Mouse (Mus musculus): Measurements from ENCODE around the gene Epha10.

DNA sequence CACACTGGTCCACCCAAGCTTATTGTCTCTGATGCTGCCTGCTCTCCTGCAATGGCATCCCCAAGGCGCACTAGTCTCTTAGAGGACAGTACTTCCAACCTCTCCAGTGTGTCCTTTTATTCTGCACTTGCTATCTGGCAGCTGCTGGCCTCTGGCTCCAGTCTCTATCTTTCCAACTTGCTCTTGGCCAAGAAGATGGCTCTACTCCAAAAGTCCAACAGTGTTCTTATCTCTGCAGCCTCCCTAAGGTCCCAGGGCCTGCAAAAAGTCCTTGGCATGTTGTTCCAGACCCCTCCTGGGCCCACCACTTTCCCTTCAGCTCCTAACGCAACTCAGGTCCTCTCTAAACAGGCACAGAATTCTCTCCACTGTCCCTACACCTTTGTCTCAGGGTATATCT is 76.6 kb downstream of the Epha10 start:
- TF ChIP-seq CTCF (IDR thresholded peaks at IDR 0.05; ENCODE audit: low read depth, low read length) (no peak), GATA1 (IDR thresholded peaks at IDR 0.05; ENCODE audit: borderline replicate concordance, low read length) (no peak), TAL1 (conservative IDR thresholded peaks at IDR 0.05; ENCODE audit: low read depth, low read length) (no peak), GATA2 (IDR thresholded peaks at IDR 0.05; ENCODE audit: borderline replicate concordance, low read depth, low read length) (no peak), POLR2AphosphoS5 (IDR thresholded peaks at IDR 0.05; ENCODE audit: insufficient replicate concordance, low read depth, low read length) (no peak)

Data from G1E (cell line).